Mouse (Mus musculus): ENCODE data around the gene Dnajb4. TPM values are rescaled to one million over a fixed set of nuclear protein-coding genes. Genes with fewer than 3 reads are reported as not detected.

Dnajb4 gene
- polyA plus RNA-seq, 1 experiment from 2014 or later, result 20.1 TPM

GRCm38 (mm10) chr3:152229271-152229670, 19.2 kb upstream of the Dnajb4 start:
- H3K36me3 ChIP-seq, result peaks cover 100% of the 10 kb centered on the region
- no peaks in the 10 kb centered on the region for H3K9me3 ChIP-seq (replicated peaks)
- H3K27ac ChIP-seq (replicated peaks), result no peak overlapping the region
- H3K4me3 ChIP-seq, result no peak overlapping the region
- H3K27me3 ChIP-seq (ENCODE audit: low read depth, poor library complexity, severe bottlenecking), result no peaks in the 10 kb centered on the region
- H3K4me1 ChIP-seq, result no peaks in the 10 kb centered on the region
- DNase-seq (ENCODE audit: low spot score), result no peak
- WGBS, result 95% methylated on average over 5 of the region's 5 CpGs

- DNase-seq (ENCODE audit: low spot score), result no peak
- peaks cover 100% of the 10 kb centered on the region for H3K36me3 ChIP-seq
These were observed 18.7 kb upstream of the Dnajb4 start for GRCm38 (mm10) chr3:152228843-152229242.

GRCm38 (mm10) chr3:152225906-152226305, 15.8 kb upstream of the Dnajb4 start:
- Histone ChIP-seq H3K9me3 (replicated peaks) (no peaks in the 10 kb centered on the region), H3K4me1 (no peaks in the 10 kb centered on the region), H3K36me3 (peaks cover 100% of the 10 kb centered on the region), H3K27ac (replicated peaks) (no peak overlapping the region), H3K27me3 (ENCODE audit: low read depth, poor library complexity, severe bottlenecking) (no peaks in the 10 kb centered on the region), H3K4me3 (no peak overlapping the region)
- WGBS, result 95% methylated on average over 7 of the region's 7 CpGs
- DNase-seq (ENCODE audit: low spot score), result no peak

More at GRCm38 (mm10) chr3:152228843-152229242, 18.7 kb upstream of the Dnajb4 start:
- Histone ChIP-seq H3K27me3 (ENCODE audit: low read depth, poor library complexity, severe bottlenecking) (no peaks in the 10 kb centered on the region), H3K9me3 (replicated peaks) (no peaks in the 10 kb centered on the region), H3K27ac (replicated peaks) (no peak overlapping the region), H3K4me1 (no peaks in the 10 kb centered on the region), H3K4me3 (no peak overlapping the region)
- WGBS, result 94% methylated on average over 7 of the region's 7 CpGs

- no peak for DNase-seq (ENCODE audit: low spot score)
- Histone ChIP-seq H3K36me3 (peaks cover 100% of the 10 kb centered on the region), H3K27me3 (ENCODE audit: low read depth, poor library complexity, severe bottlenecking) (no peaks in the 10 kb centered on the region), H3K27ac (replicated peaks) (no peak overlapping the region), H3K4me1 (no peaks in the 10 kb centered on the region), H3K4me3 (no peak overlapping the region), H3K9me3 (replicated peaks) (no peaks in the 10 kb centered on the region)
These were observed 14.8 kb upstream of the Dnajb4 start for GRCm38 (mm10) chr3:152224918-152225317.

GRCm38 (mm10) chr3:152213416-152213815, 3.3 kb upstream of the Dnajb4 start:
- 84% methylated on average over 3 of the region's 3 CpGs for WGBS
- DNase-seq (ENCODE audit: low spot score), result no peak
- peaks cover 60% of the 10 kb centered on the region for H3K36me3 ChIP-seq
- peaks cover 32% of the 10 kb centered on the region for H3K4me1 ChIP-seq
- H3K27ac ChIP-seq (replicated peaks), result no peak overlapping the region
- H3K27me3 ChIP-seq (ENCODE audit: low read depth, poor library complexity, severe bottlenecking), result no peaks in the 10 kb centered on the region
- no peaks in the 10 kb centered on the region for H3K9me3 ChIP-seq (replicated peaks)
- peak overlapping the region; percentile 74 for H3K4me3 ChIP-seq

- no peaks in the 10 kb centered on the region for H3K27me3 ChIP-seq (ENCODE audit: low read depth, poor library complexity, severe bottlenecking)
- H3K27ac ChIP-seq (replicated peaks), result peak overlapping the region; percentile 98
- H3K36me3 ChIP-seq, result peaks cover 54% of the 10 kb centered on the region
- peaks cover 35% of the 10 kb centered on the region for H3K4me1 ChIP-seq
- peak overlapping the region; percentile 74 for H3K4me3 ChIP-seq
- no peaks in the 10 kb centered on the region for H3K9me3 ChIP-seq (replicated peaks)
- 54% methylated on average over 7 of the region's 7 CpGs for WGBS
- DNase-seq (ENCODE audit: low spot score), result no peak
These were observed 1.7 kb upstream of the Dnajb4 start for GRCm38 (mm10) chr3:152211731-152212279.

- Histone ChIP-seq H3K9me3 (replicated peaks) (no peaks in the 10 kb centered on the region), H3K27ac (replicated peaks) (peak overlapping the region; percentile 98), H3K4me3 (peak overlapping the region; percentile 74), H3K27me3 (ENCODE audit: low read depth, poor library complexity, severe bottlenecking) (no peaks in the 10 kb centered on the region), H3K4me1 (peaks cover 35% of the 10 kb centered on the region), H3K36me3 (peaks cover 48% of the 10 kb centered on the region)
- peak; percentile 73 for DNase-seq (ENCODE audit: low spot score)
- WGBS, result 0% methylated on average over 45 of the region's 68 CpGs
These were observed 758 bp upstream of the Dnajb4 start for GRCm38 (mm10) chr3:152210728-152211391.

- Histone ChIP-seq H3K36me3 (peaks cover 34% of the 10 kb centered on the region), H3K4me3 (peak overlapping the region; percentile 74), H3K27ac (replicated peaks) (peak overlapping the region; percentile 98), H3K27me3 (ENCODE audit: low read depth, poor library complexity, severe bottlenecking) (no peaks in the 10 kb centered on the region), H3K4me1 (peaks cover 35% of the 10 kb centered on the region), H3K9me3 (replicated peaks) (no peaks in the 10 kb centered on the region)
- DNase-seq (ENCODE audit: low spot score), result no peak
- 9% methylated on average over 25 of the region's 25 CpGs for WGBS
These were observed 730 bp downstream of the Dnajb4 start for GRCm38 (mm10) chr3:152209177-152209966.

- Histone ChIP-seq H3K4me1 (peaks cover 29% of the 10 kb centered on the region), H3K27me3 (ENCODE audit: low read depth, poor library complexity, severe bottlenecking) (no peaks in the 10 kb centered on the region), H3K36me3 (peaks cover 29% of the 10 kb centered on the region), H3K9me3 (replicated peaks) (no peaks in the 10 kb centered on the region), H3K27ac (replicated peaks) (no peak overlapping the region), H3K4me3 (peak overlapping the region; percentile 74)
- 96% methylated on average over 7 of the region's 7 CpGs for WGBS
- no peak for DNase-seq (ENCODE audit: low spot score)
These were observed 1.8 kb downstream of the Dnajb4 start for GRCm38 (mm10) chr3:152208096-152208885.

- Histone ChIP-seq H3K27me3 (ENCODE audit: low read depth, poor library complexity, severe bottlenecking) (no peaks in the 10 kb centered on the region), H3K4me3 (no peak overlapping the region), H3K36me3 (peaks cover 20% of the 10 kb centered on the region), H3K4me1 (peaks cover 18% of the 10 kb centered on the region), H3K27ac (replicated peaks) (no peak overlapping the region), H3K9me3 (replicated peaks) (no peaks in the 10 kb centered on the region)
- WGBS, result 94% methylated on average over 4 of the region's 4 CpGs
- no peak for DNase-seq (ENCODE audit: low spot score)
These were observed 2.9 kb downstream of the Dnajb4 start for GRCm38 (mm10) chr3:152207156-152207555.

GRCm38 (mm10) chr3:152204577-152204976, 5.5 kb downstream of the Dnajb4 start:
- H3K4me3 ChIP-seq, result no peak overlapping the region
- H3K36me3 ChIP-seq, result peaks cover 15% of the 10 kb centered on the region
- DNase-seq (ENCODE audit: low spot score), result no peak
- WGBS, result 91% methylated on average over 3 of the region's 3 CpGs
- H3K27ac ChIP-seq (replicated peaks), result no peak overlapping the region
- H3K4me1 ChIP-seq, result peaks cover 11% of the 10 kb centered on the region
- H3K9me3 ChIP-seq (replicated peaks), result no peaks in the 10 kb centered on the region
- no peaks in the 10 kb centered on the region for H3K27me3 ChIP-seq (ENCODE audit: low read depth, poor library complexity, severe bottlenecking)

GRCm38 (mm10) chr3:152203996-152204395, 6.1 kb downstream of the Dnajb4 start:
- Histone ChIP-seq H3K9me3 (replicated peaks) (no peaks in the 10 kb centered on the region), H3K27me3 (ENCODE audit: low read depth, poor library complexity, severe bottlenecking) (no peaks in the 10 kb centered on the region), H3K4me1 (peaks cover 8% of the 10 kb centered on the region), H3K4me3 (no peak overlapping the region), H3K36me3 (peaks cover 15% of the 10 kb centered on the region), H3K27ac (replicated peaks) (no peak overlapping the region)
- DNase-seq (ENCODE audit: low spot score), result no peak
- 74% methylated on average over 3 of the region's 3 CpGs for WGBS

Data from midbrain, embryonic 10.5 days (tissue).